Mouse (Mus musculus) embryonic fibroblast, embryonic 13.5 days (primary cell): ENCODE measurements at regions not wholly inside any gene's neighbourhood (a gene's known extent, or its start where the extent isn't known, plus 50 kb on each side); places are given as distances from the start of the nearest gene placed in this dataset.

Source experiments
- CTCF ChIP-seq: IDR thresholded peaks from 2 replicates; pipeline ENCODE4 v1.5.1; 2011; ENCODE audit warnings: mild to moderate bottlenecking, control low read depth, low read length, moderate library complexity, borderline replicate concordance; ENCODE audit not compliant: insufficient read depth
- POLR2A ChIP-seq: IDR thresholded peaks from 2 replicates; pipeline ENCODE4 v1.6.1; 2011; ENCODE audit warnings: low read depth, mild to moderate bottlenecking, control low read depth, low read length, moderate library complexity

- no peak for TF ChIP-seq POLR2A
- peak; percentile 81 for TF ChIP-seq CTCF
Measured at GRCm38 (mm10) chr11:20445903-20446264, 97.2 kb upstream of the Sertad2 start.
